Mouse (Mus musculus): ENCODE data around the gene Ptrh2. TPM values are rescaled to one million over a fixed set of nuclear protein-coding genes. Genes with fewer than 3 reads are reported as not detected.

Ptrh2 gene
- polyA plus RNA-seq, 1 experiment from 2014 or later, result 29.4 TPM

DNA sequence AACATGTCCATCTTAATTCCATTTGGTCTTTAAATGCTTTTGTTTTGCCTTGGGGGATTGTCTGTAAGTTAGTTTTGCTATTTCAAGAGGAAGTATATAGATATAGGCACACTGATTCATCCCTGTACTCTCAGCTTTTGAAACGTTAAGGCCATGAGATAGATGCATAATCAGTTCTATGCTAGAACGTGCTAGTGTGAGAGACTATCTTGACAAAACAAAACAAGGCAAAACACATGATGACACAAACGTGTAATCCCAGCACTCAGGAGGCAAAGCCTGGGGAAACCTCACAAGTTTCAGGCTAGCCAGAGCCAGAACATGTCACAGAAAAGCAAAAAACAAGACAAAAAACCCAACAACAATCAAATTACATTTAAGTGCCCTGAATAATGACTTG, 11.0 kb upstream of the Ptrh2 start:
- Histone ChIP-seq H3K4me3 (replicated peaks) (no peak overlapping the region), H3K36me3 (no peaks in the 10 kb centered on the region), H3K9ac (no peak overlapping the region), H3K4me1 (no peaks in the 10 kb centered on the region), H3K27me3 (no peaks in the 10 kb centered on the region), H3K4me2 (replicated peaks) (no peak overlapping the region), H3K27ac (replicated peaks) (no peak overlapping the region), H3K9me3 (replicated peaks) (no peaks in the 10 kb centered on the region)
- WGBS, result 57% methylated on average over 3 of the region's 3 CpGs
- no peak for ATAC-seq (ENCODE audit: insufficient number of reproducible peaks, low FRiP score, low TSS enrichment, low read depth)

DNA sequence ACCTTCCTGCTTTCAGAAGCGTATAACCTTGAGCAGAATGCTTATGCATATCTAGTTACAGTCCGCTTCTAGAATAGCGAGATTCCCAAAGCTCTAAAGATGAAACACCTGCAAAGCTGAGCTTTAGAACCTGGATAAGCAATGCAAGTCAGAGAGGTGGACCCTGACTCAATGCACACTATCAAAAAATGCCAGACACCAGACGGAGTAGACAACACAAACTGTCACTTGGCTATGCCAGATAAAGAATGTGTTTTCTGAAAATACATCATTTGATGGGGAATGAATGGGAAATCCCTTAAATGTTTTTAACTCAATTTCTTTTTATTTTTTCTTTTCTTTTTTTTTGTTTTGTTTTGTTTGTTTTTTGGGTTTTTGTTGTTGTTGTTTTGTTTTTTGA, 8.3 kb upstream of the Ptrh2 start:
- H3K4me1 ChIP-seq, result no peaks in the 10 kb centered on the region
- no peak for ATAC-seq (ENCODE audit: insufficient number of reproducible peaks, low FRiP score, low TSS enrichment, low read depth)
- WGBS, result 72% methylated on average over 4 of the region's 4 CpGs
- no peak overlapping the region for H3K9ac ChIP-seq
- H3K27ac ChIP-seq (replicated peaks), result no peak overlapping the region
- no peaks in the 10 kb centered on the region for H3K27me3 ChIP-seq
- no peak overlapping the region for H3K4me2 ChIP-seq (replicated peaks)
- no peaks in the 10 kb centered on the region for H3K36me3 ChIP-seq
- no peaks in the 10 kb centered on the region for H3K9me3 ChIP-seq (replicated peaks)
- H3K4me3 ChIP-seq (replicated peaks), result no peak overlapping the region

DNA sequence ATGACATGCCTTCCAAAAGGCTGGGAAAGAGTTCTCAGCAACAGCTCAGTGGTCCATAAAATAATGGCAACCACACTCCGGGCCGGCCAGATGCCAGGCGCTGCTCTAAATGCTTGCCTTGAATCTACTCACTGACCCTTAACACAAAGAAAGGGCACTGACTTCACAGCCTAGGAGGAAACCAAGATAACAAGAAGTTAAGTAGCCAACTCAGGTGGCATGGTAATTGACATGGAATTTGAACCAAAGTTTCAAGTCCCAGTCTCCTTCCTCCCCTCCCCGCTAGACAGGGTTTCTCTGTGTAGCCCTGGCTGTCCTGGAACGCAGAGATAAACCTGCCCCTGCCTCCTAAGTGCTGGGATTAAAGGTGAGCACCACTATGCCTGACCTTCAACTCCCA, 4.8 kb upstream of the Ptrh2 start:
- H3K27ac ChIP-seq (replicated peaks), result no peak overlapping the region
- H3K9ac ChIP-seq, result no peak overlapping the region
- H3K9me3 ChIP-seq (replicated peaks), result no peaks in the 10 kb centered on the region
- H3K27me3 ChIP-seq, result no peaks in the 10 kb centered on the region
- H3K4me1 ChIP-seq, result peaks cover 7% of the 10 kb centered on the region
- no peak overlapping the region for H3K4me3 ChIP-seq (replicated peaks)
- WGBS, result 67% methylated on average over 5 of the region's 5 CpGs
- no peak overlapping the region for H3K4me2 ChIP-seq (replicated peaks)
- H3K36me3 ChIP-seq, result no peaks in the 10 kb centered on the region
- ATAC-seq (ENCODE audit: insufficient number of reproducible peaks, low FRiP score, low TSS enrichment, low read depth), result no peak

DNA sequence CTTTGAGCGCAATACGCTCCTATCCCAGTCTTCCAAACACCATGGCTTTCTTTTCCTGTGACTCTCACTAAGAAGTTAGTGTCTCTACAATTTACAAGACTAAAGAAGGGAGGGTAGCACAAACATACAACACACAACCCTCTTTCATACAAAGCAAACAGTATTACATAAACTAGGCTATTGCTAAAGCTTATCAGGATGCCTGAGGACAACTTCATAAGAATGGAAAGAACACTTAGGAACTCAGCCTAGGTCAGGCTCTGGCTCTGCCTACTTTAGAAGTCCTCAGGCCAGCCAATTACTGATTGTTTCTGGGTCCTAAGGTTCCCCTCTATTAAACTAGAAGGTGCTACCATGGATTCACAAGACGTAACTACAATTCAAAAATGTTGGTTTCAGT, 3.1 kb upstream of the Ptrh2 start:
- no peaks in the 10 kb centered on the region for H3K36me3 ChIP-seq
- no peaks in the 10 kb centered on the region for H3K27me3 ChIP-seq

DNA sequence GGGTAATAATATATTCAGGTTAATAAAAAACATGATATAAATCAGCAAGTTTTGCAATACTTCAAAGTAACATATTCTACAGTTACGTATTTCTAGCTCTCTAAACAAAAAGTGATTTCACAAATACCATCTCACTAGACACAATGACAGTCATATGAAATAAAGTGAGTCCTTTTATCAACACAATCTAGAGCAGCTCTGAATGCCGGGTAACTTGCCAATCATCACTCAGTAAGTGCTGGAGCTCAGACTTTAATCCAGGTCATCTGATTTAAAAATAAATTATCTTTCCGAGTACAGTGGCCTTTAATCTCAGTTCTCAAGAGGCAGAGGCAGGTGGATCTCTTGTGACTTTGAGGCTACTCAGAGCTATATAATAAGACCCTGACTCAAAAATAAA, 2.4 kb upstream of the Ptrh2 start:
- no peak overlapping the region for H3K4me2 ChIP-seq (replicated peaks)
- peaks cover 18% of the 10 kb centered on the region for H3K4me1 ChIP-seq
- H3K27ac ChIP-seq (replicated peaks), result no peak overlapping the region
- H3K36me3 ChIP-seq, result no peaks in the 10 kb centered on the region
- 76% methylated on average over 3 of the region's 3 CpGs for WGBS
- no peaks in the 10 kb centered on the region for H3K9me3 ChIP-seq (replicated peaks)
- no peak for ATAC-seq (ENCODE audit: insufficient number of reproducible peaks, low FRiP score, low TSS enrichment, low read depth)
- no peak overlapping the region for H3K4me3 ChIP-seq (replicated peaks)
- no peak overlapping the region for H3K9ac ChIP-seq
- H3K27me3 ChIP-seq, result no peaks in the 10 kb centered on the region

More for the DNA sequence above, 3.1 kb upstream of the Ptrh2 start:
- no peak overlapping the region for H3K4me2 ChIP-seq (replicated peaks)
- no peak overlapping the region for H3K4me3 ChIP-seq (replicated peaks)
- H3K9ac ChIP-seq, result no peak overlapping the region
- peaks cover 18% of the 10 kb centered on the region for H3K4me1 ChIP-seq
- WGBS, result 98% methylated on average over 3 of the region's 3 CpGs
- H3K27ac ChIP-seq (replicated peaks), result no peak overlapping the region
- ATAC-seq (ENCODE audit: insufficient number of reproducible peaks, low FRiP score, low TSS enrichment, low read depth), result no peak
- H3K9me3 ChIP-seq (replicated peaks), result no peaks in the 10 kb centered on the region

DNA sequence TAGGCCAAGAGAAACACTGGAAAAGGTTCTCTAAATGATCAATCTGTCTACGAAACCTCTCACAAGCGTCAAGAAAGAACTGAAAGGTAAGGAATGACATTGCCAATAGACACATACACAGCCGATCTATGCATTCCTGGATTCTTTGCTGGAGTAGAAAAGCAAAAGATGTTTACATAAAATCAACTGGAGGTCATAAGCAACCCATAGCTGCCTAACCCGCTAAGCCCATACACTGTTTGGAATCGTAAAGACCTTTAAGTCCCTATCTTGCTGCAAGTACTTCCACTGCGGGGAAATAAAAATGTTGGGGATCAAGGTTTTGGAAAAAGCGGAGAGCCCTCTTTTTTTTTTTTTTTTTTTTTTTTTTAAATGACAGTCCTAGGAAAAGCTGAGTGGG, 924 bp upstream of the Ptrh2 start:
- WGBS, result 34% methylated on average over 7 of the region's 7 CpGs
- H3K27ac ChIP-seq (replicated peaks), result no peak overlapping the region
- H3K9ac ChIP-seq, result peak overlapping the region; percentile 91
- no peaks in the 10 kb centered on the region for H3K9me3 ChIP-seq (replicated peaks)
- peaks cover 18% of the 10 kb centered on the region for H3K4me1 ChIP-seq
- no peak for ATAC-seq (ENCODE audit: insufficient number of reproducible peaks, low FRiP score, low TSS enrichment, low read depth)
- peak overlapping the region; percentile 79 for H3K4me2 ChIP-seq (replicated peaks)
- no peaks in the 10 kb centered on the region for H3K27me3 ChIP-seq
- peaks cover 11% of the 10 kb centered on the region; the same call in 1 of the 2 replicates for H3K36me3 ChIP-seq
- peak overlapping the region; percentile 85 for H3K4me3 ChIP-seq (replicated peaks)

DNA sequence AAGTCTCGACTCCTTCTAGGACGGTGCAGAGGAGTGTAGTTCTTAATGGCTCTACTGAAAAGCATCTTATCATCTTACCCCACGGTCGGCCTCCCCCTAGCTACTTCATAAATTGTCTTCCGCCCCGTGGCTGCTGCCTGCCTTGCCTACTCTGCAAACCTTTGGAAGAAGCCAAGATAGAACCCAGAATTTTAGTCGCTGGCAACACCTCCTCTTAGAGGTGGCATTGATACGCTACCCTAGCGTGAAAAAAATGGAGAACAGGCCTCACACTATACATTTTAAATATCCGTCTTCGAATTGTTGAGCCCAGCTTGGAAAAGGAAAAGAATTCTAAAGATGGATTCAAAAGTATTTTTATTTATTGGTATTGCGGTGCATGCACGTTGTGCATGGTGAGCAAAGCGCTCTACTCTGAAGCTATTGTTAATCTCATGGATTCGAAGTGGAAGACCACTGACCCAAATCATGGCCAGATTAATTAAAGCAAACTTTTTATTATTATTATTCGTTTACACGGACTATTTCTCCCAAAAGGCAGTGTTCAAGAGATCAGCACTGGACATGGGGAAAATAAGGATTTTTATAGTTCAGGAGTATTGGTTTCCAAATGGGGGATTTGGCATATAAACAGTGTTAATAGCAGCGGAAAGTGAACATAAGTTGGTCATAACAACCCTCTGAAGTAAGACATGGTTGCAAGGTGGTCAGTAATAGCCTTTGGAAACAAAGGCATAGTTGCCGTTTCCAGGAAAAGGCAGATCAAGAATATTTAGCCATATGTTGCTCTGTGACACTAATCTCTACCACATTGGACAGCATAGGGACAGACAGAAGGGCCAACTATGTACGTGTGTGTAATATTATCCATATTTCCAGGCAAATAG, 584 bp downstream of the Ptrh2 start:
- Histone ChIP-seq H3K4me3 (replicated peaks) (peak overlapping the region; percentile 85), H3K9me3 (replicated peaks) (no peaks in the 10 kb centered on the region), H3K4me2 (replicated peaks) (peak overlapping the region; percentile 79), H3K9ac (peak overlapping the region; percentile 91), H3K36me3 (peaks cover 18% of the 10 kb centered on the region), H3K27me3 (no peaks in the 10 kb centered on the region), H3K27ac (replicated peaks) (peak overlapping the region; percentile 93), H3K4me1 (peaks cover 18% of the 10 kb centered on the region)
- no peak for ATAC-seq (ENCODE audit: insufficient number of reproducible peaks, low FRiP score, low TSS enrichment, low read depth)
- WGBS, result 4% methylated on average over 20 of the region's 20 CpGs

DNA sequence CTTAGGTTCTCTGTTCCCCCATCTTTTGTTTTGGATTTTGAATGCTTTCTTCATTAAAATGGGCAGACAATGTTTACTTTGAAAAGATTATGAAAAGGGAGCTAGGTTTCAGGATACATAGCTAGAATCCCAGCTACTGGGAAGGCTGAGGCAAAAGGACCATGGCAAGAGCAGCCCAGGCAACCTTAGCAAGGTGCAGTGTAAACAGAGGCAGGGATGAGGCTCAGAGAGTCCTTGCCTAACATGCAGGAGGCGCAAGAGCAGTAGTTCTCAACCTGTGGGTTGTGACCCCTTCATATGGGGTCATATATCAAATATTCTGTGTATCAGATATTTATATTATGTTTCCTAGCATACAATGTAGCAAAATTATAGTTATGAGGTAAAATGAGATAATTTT, 1.6 kb downstream of the Ptrh2 start:
- no peak overlapping the region for H3K9ac ChIP-seq

DNA sequence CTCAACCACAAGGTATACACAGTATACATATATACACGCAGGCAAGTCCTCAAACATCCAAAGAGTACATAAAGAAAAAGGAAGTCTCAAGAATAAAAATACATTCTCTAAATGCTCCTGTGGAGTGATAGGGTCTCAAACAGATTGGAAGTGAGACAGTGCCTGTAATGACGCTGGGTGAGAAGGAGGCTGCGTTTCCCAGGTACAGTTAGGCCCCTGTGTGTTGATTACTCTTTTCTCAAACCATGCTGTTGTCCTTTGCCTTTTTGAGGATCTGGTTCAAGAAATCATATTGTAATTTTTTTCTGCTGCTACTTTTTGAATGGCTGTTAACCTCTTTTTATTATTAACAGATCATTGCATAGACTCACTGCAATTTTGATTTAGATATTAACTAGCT, 6.6 kb downstream of the Ptrh2 start:
- H3K4me3 ChIP-seq (replicated peaks), result no peak overlapping the region
- H3K27me3 ChIP-seq, result no peaks in the 10 kb centered on the region
- H3K4me1 ChIP-seq, result peaks cover under 1% of the 10 kb centered on the region
- no peak overlapping the region for H3K4me2 ChIP-seq (replicated peaks)
- no peak for ATAC-seq (ENCODE audit: insufficient number of reproducible peaks, low FRiP score, low TSS enrichment, low read depth)
- peaks cover 69% of the 10 kb centered on the region for H3K36me3 ChIP-seq
- no peaks in the 10 kb centered on the region for H3K9me3 ChIP-seq (replicated peaks)
- H3K27ac ChIP-seq (replicated peaks), result no peak overlapping the region
- WGBS, result 89% methylated on average over 3 of the region's 3 CpGs
- H3K9ac ChIP-seq, result no peak overlapping the region

More for the DNA sequence above, 1.6 kb downstream of the Ptrh2 start:
- no peak for ATAC-seq (ENCODE audit: insufficient number of reproducible peaks, low FRiP score, low TSS enrichment, low read depth)
- H3K27me3 ChIP-seq, result no peaks in the 10 kb centered on the region
- peaks cover 28% of the 10 kb centered on the region for H3K36me3 ChIP-seq
- H3K4me3 ChIP-seq (replicated peaks), result peak overlapping the region; percentile 85
- peaks cover 18% of the 10 kb centered on the region for H3K4me1 ChIP-seq
- peak overlapping the region; percentile 79 for H3K4me2 ChIP-seq (replicated peaks)
- 82% methylated on average over 1 of the region's 1 CpGs for WGBS
- no peak overlapping the region for H3K27ac ChIP-seq (replicated peaks)
- no peaks in the 10 kb centered on the region for H3K9me3 ChIP-seq (replicated peaks)

DNA sequence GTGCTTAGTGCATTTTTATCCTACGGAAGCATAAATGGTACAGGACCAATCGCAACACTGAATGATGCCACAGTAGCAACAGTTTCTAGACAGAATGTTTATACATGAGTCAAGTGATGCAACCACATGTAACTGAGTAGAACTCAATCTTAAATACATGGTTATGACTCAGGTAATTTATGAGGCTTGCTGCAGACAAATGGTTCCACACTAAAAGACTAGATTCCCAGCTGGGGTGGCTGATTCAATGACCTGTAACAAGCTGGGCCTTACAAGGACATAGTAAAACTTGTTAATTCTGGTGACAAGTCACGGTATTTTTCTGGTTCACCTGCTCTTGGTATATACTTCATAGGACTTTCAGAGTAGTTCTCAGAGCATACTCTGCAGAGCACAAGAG, 7.7 kb downstream of the Ptrh2 start:
- Histone ChIP-seq H3K9ac (no peak overlapping the region), H3K4me1 (no peaks in the 10 kb centered on the region), H3K9me3 (replicated peaks) (no peaks in the 10 kb centered on the region), H3K4me2 (replicated peaks) (no peak overlapping the region), H3K27me3 (no peaks in the 10 kb centered on the region), H3K27ac (replicated peaks) (no peak overlapping the region), H3K4me3 (replicated peaks) (no peak overlapping the region), H3K36me3 (peaks cover 75% of the 10 kb centered on the region)
- 96% methylated on average over 3 of the region's 3 CpGs for WGBS
- no peak for ATAC-seq (ENCODE audit: insufficient number of reproducible peaks, low FRiP score, low TSS enrichment, low read depth)

DNA sequence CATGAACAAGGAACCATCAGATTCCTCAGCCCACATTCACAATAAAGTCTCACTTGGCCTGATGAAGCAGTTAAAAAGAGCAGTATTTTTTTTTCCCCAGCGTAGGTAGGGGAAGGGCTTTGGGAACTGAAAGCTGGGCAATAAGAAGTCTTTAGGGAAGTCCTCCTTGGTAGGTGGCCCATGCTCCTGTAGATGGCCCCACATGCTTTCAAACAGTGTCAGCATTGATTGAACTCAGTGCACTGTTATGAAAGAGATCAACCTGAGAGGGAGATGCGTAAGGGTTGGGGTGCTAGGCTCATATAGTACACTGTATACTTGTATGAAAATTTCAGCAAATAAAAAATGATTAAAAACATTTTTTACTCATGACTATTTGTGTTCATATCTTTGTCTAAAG, 8.2 kb downstream of the Ptrh2 start:
- Histone ChIP-seq H3K27ac (replicated peaks) (no peak overlapping the region), H3K4me1 (no peaks in the 10 kb centered on the region), H3K4me2 (replicated peaks) (no peak overlapping the region), H3K9me3 (replicated peaks) (no peaks in the 10 kb centered on the region), H3K27me3 (no peaks in the 10 kb centered on the region), H3K4me3 (replicated peaks) (no peak overlapping the region), H3K9ac (no peak overlapping the region), H3K36me3 (peaks cover 77% of the 10 kb centered on the region)
- ATAC-seq (ENCODE audit: insufficient number of reproducible peaks, low FRiP score, low TSS enrichment, low read depth), result no peak
- WGBS, result 96% methylated on average over 2 of the region's 2 CpGs

DNA sequence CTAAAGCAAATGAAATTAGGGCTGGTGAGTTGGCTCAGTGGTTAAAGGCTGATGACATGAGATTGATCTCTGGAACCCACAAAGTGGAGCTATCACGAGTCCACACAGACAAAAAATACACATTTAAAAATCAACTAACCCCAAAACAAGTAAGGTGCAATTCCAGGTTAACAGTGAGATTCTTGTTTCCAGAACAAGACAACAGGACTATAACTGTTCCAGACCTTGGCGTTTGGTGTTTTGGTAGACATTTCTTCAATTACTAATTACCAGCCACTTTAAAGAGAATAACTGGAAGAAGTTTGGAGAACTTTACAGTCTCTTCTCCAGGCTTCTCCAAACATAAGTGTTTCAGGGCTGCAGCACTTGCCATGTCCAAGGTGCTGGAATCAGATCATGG, 8.8 kb downstream of the Ptrh2 start:
- Histone ChIP-seq H3K4me2 (replicated peaks) (no peak overlapping the region), H3K36me3 (peaks cover 77% of the 10 kb centered on the region), H3K4me1 (no peaks in the 10 kb centered on the region), H3K9ac (no peak overlapping the region), H3K9me3 (replicated peaks) (no peaks in the 10 kb centered on the region), H3K27ac (replicated peaks) (no peak overlapping the region), H3K27me3 (no peaks in the 10 kb centered on the region), H3K4me3 (replicated peaks) (no peak overlapping the region)
- no peak for ATAC-seq (ENCODE audit: insufficient number of reproducible peaks, low FRiP score, low TSS enrichment, low read depth)
- WGBS, result 87% methylated on average over 2 of the region's 2 CpGs

Measured in embryonic facial prominence, embryonic 15.5 days (tissue).